Mouse (Mus musculus) MEL (cell line): Measurements from ENCODE around the gene C130060K24Rik. TPM values are rescaled to one million over a fixed set of nuclear protein-coding genes. Genes with fewer than 3 reads are reported as not detected.

Source experiments
- DNase-seq: peaks from one replicate; pipeline ENCODE4 v3.0.0; 2011; ENCODE audit warnings: low read depth, low spot score
- H3K27ac ChIP-seq: 2 replicates; pipeline ENCODE4 v1.5.1; 2012; ENCODE audit warnings: low read depth, mild to moderate bottlenecking, control low read depth, low read length, moderate library complexity; ENCODE audit not compliant: control insufficient read depth
- H3K27me3 ChIP-seq, 2 experiments: fragments of 150-350 bp in 1 of 2; sonication (generic) in 1 of 2; 2 replicates each; pipeline ENCODE4 v1.6.1; 2012; ENCODE audit warnings: low read length in 2 of 2, mild to moderate bottlenecking in 2 of 2, improper control_type of control experiment in 1 of 2, moderate library complexity in 1 of 2; ENCODE audit not compliant: insufficient read depth in 2 of 2, control insufficient read depth in 1 of 2
- H3K36me3 ChIP-seq, 2 experiments: 2 replicates each; pipeline ENCODE4 v1.6.1; 2012 to 2014; ENCODE audit warnings: low read length in 2 of 2, improper control_type of control experiment in 1 of 2, inconsistent platforms in 1 of 2, mild to moderate bottlenecking in 1 of 2; ENCODE audit not compliant: insufficient read depth in 2 of 2, control insufficient read depth in 1 of 2
- H3K4me1 ChIP-seq, 2 experiments: fragments of 150-350 bp in 1 of 2; sonication (generic) in 1 of 2; 2 replicates each; pipeline ENCODE4 v1.6.1; 2012; ENCODE audit warnings: low read length in 2 of 2, improper control_type of control experiment in 1 of 2, mild to moderate bottlenecking in 1 of 2; ENCODE audit not compliant: insufficient read depth in 2 of 2, control insufficient read depth in 1 of 2
- H3K4me3 ChIP-seq, 2 experiments: fragments of 150-350 bp in 1 of 2; sonication (generic) in 1 of 2; 2 replicates each; pipeline ENCODE4 v1.5.1; 2012; ENCODE audit warnings: low read depth in 2 of 2, low read length in 2 of 2, mild to moderate bottlenecking in 2 of 2, moderate library complexity in 2 of 2, control low read depth in 1 of 2, improper control_type of control experiment in 1 of 2; ENCODE audit not compliant: control insufficient read depth in 1 of 2, insufficient read depth in 1 of 2
- H3K79me2 ChIP-seq: 2 replicates; pipeline ENCODE4 v1.6.1; 2012; ENCODE audit warnings: mild to moderate bottlenecking, low read length, moderate library complexity; ENCODE audit not compliant: control insufficient read depth, poor library complexity, insufficient read depth
- H3K9ac ChIP-seq: 2 replicates; pipeline ENCODE4 v1.6.1; 2012; ENCODE audit warnings: low read depth, mild to moderate bottlenecking, control low read depth, low read length, moderate library complexity; ENCODE audit not compliant: control insufficient read depth, poor library complexity, severe bottlenecking
- H3K9me3 ChIP-seq: fragments of 150-350 bp; sonication (generic); replicated peaks from 2 replicates; pipeline ENCODE4 v1.6.1; 2012; ENCODE audit warnings: mild to moderate bottlenecking, low read length, improper control_type of control experiment, moderate library complexity; ENCODE audit not compliant: insufficient read depth
- CHD1 ChIP-seq: IDR thresholded peaks from 2 replicates; pipeline ENCODE4 v1.6.1; 2012; ENCODE audit warnings: low read depth, mild to moderate bottlenecking, inconsistent platforms, low read length, improper control_type of control experiment
- CHD2 ChIP-seq: IDR thresholded peaks from 2 replicates; pipeline ENCODE4 v1.6.1; 2011; ENCODE audit warnings: low read length, improper control_type of control experiment
- CTCF ChIP-seq, 3 experiments: IDR thresholded peaks in 2 of 3; conservative IDR thresholded peaks in 1 of 3; 2 replicates each; pipeline ENCODE4 v1.5.1; 2011 to 2012; ENCODE audit warnings: low read length in 3 of 3, low read depth in 2 of 3, mild to moderate bottlenecking in 2 of 3, improper control_type of control experiment in 1 of 3, inconsistent platforms in 1 of 3, mixed read lengths in 1 of 3, moderate library complexity in 1 of 3; ENCODE audit not compliant: control insufficient read depth in 1 of 3, insufficient read depth in 1 of 3, poor library complexity in 1 of 3, severe bottlenecking in 1 of 3
- ELF1 ChIP-seq: IDR thresholded peaks from 2 replicates; pipeline ENCODE4 v1.6.1; 2014; ENCODE audit warnings: low read depth, mild to moderate bottlenecking, inconsistent platforms, low read length, improper control_type of control experiment, moderate library complexity
- EP300 ChIP-seq, 2 experiments: IDR thresholded peaks; 2 replicates each; pipeline ENCODE4 v1.6.1; 2011; ENCODE audit warnings: improper control_type of control experiment in 2 of 2, low read length in 2 of 2, low read depth in 1 of 2, mild to moderate bottlenecking in 1 of 2
- ETS1 ChIP-seq: IDR thresholded peaks from 2 replicates; pipeline ENCODE4 v1.6.1; 2012; ENCODE audit warnings: low read depth, mild to moderate bottlenecking, inconsistent platforms, low read length, improper control_type of control experiment, moderate library complexity
- GATA1 ChIP-seq: IDR thresholded peaks from 2 replicates; pipeline ENCODE4 v1.6.1; 2011; ENCODE audit warnings: low read depth, low read length, improper control_type of control experiment
- HCFC1 ChIP-seq: IDR thresholded peaks from 2 replicates; pipeline ENCODE4 v1.6.1; 2012; ENCODE audit warnings: low read depth, mild to moderate bottlenecking, inconsistent platforms, low read length, improper control_type of control experiment, moderate library complexity
- KAT2A ChIP-seq: conservative IDR thresholded peaks from 2 replicates; pipeline ENCODE4 v1.6.1; 2012; ENCODE audit warnings: low read depth, low read length, improper control_type of control experiment, inconsistent platforms
- MAX ChIP-seq: IDR thresholded peaks from 2 replicates; pipeline ENCODE4 v1.6.1; 2011; ENCODE audit warnings: low read length, improper control_type of control experiment
- MAZ ChIP-seq: IDR thresholded peaks from 2 replicates; pipeline ENCODE4 v1.6.1; 2012; ENCODE audit warnings: low read depth, mild to moderate bottlenecking, inconsistent platforms, low read length, improper control_type of control experiment
- MEF2A ChIP-seq: IDR thresholded peaks from 2 replicates; pipeline ENCODE4 v1.6.1; 2014; ENCODE audit warnings: low read depth, mild to moderate bottlenecking, inconsistent platforms, low read length, improper control_type of control experiment; ENCODE audit not compliant: poor library complexity, insufficient replicate concordance, severe bottlenecking; ENCODE audit errors: extremely low read depth
- MYB ChIP-seq: IDR thresholded peaks from 2 replicates; pipeline ENCODE4 v1.6.1; 2011; ENCODE audit warnings: mild to moderate bottlenecking, low read depth, low read length, improper control_type of control experiment
- MYC ChIP-seq: IDR thresholded peaks from 2 replicates; pipeline ENCODE4 v1.6.1; 2011; ENCODE audit warnings: low read depth, mild to moderate bottlenecking, low read length, improper control_type of control experiment, moderate library complexity
- NELFE ChIP-seq: IDR thresholded peaks from 2 replicates; pipeline ENCODE4 v1.6.1; 2011; ENCODE audit warnings: low read depth, low read length, improper control_type of control experiment
- NRF1 ChIP-seq: IDR thresholded peaks from 2 replicates; pipeline ENCODE4 v1.6.1; 2014; ENCODE audit warnings: low read depth, mild to moderate bottlenecking, inconsistent platforms, low read length, improper control_type of control experiment, moderate library complexity; ENCODE audit not compliant: poor library complexity, insufficient read depth, severe bottlenecking
- POLR2A ChIP-seq, 2 experiments: IDR thresholded peaks; 2 replicates each; pipeline ENCODE4 v1.6.1; 2011 to 2012; ENCODE audit warnings: low read length in 2 of 2, mild to moderate bottlenecking in 2 of 2, control low read depth in 1 of 2, improper control_type of control experiment in 1 of 2, low read depth in 1 of 2, moderate library complexity in 1 of 2; ENCODE audit not compliant: control insufficient read depth in 1 of 2, insufficient read depth in 1 of 2, poor library complexity in 1 of 2
- POLR2AphosphoS5 ChIP-seq: IDR thresholded peaks from 2 replicates; pipeline ENCODE4 v1.6.1; 2012; ENCODE audit warnings: low read depth, borderline replicate concordance, mild to moderate bottlenecking, inconsistent platforms, low read length, moderate library complexity, mixed read lengths
- RAD21 ChIP-seq: IDR thresholded peaks from 2 replicates; pipeline ENCODE4 v1.6.1; 2011; ENCODE audit warnings: mild to moderate bottlenecking, low read depth, low read length, improper control_type of control experiment
- RCOR1 ChIP-seq: IDR thresholded peaks from 2 replicates; pipeline ENCODE4 v1.6.1; 2012; ENCODE audit warnings: low read depth, mild to moderate bottlenecking, inconsistent platforms, low read length, improper control_type of control experiment
- SMC3 ChIP-seq: IDR thresholded peaks from 2 replicates; pipeline ENCODE4 v1.6.1; 2011; ENCODE audit warnings: low read depth, low read length, improper control_type of control experiment
- TBP ChIP-seq: IDR thresholded peaks from 2 replicates; pipeline ENCODE4 v1.8.0; 2011; ENCODE audit warnings: low read depth, low read length, improper control_type of control experiment
- TCF12 ChIP-seq: IDR thresholded peaks from 2 replicates; pipeline ENCODE4 v1.6.1; 2014; ENCODE audit warnings: low read depth, mild to moderate bottlenecking, inconsistent platforms, low read length, improper control_type of control experiment, moderate library complexity
- UBTF ChIP-seq: IDR thresholded peaks from 2 replicates; pipeline ENCODE4 v1.6.1; 2012; ENCODE audit warnings: low read depth, mild to moderate bottlenecking, inconsistent platforms, low read length, improper control_type of control experiment, moderate library complexity, borderline replicate concordance; ENCODE audit not compliant: insufficient read depth
- USF2 ChIP-seq, 2 experiments: IDR thresholded peaks; 2 replicates each; pipeline ENCODE4 v1.6.1; 2011 to 2012; ENCODE audit warnings: improper control_type of control experiment in 2 of 2, low read length in 2 of 2, borderline replicate concordance in 1 of 2, inconsistent platforms in 1 of 2, low read depth in 1 of 2, mild to moderate bottlenecking in 1 of 2; ENCODE audit not compliant: insufficient read depth in 1 of 2
- ZKSCAN1 ChIP-seq: IDR thresholded peaks from 2 replicates; pipeline ENCODE4 v1.6.1; 2012; ENCODE audit warnings: low read depth, mild to moderate bottlenecking, inconsistent platforms, low read length, improper control_type of control experiment, moderate library complexity
- ZMIZ1 ChIP-seq: IDR thresholded peaks from 2 replicates; pipeline ENCODE4 v1.6.1; 2012; ENCODE audit warnings: low read depth, mild to moderate bottlenecking, inconsistent platforms, low read length, improper control_type of control experiment, moderate library complexity
- ZNF384 ChIP-seq: IDR thresholded peaks from 2 replicates; pipeline ENCODE4 v1.6.1; 2012; ENCODE audit warnings: low read depth, mild to moderate bottlenecking, inconsistent platforms, low read length, improper control_type of control experiment
- polyA plus RNA-seq, 2 experiments: library from polyadenylated mRNA; stranded (reverse) in 1 of 2; unstranded in 1 of 2; fragments of >175 nt in 1 of 2; fragments of >200 nt in 1 of 2; gene quantifications; 2 replicates each; pipeline versions ENCODE4 v1.2.1 to v1.2.4; 2012; ENCODE audit warnings: low replicate concordance in 2 of 2, low read depth in 1 of 2; ENCODE audit not compliant: insufficient read length in 2 of 2, insufficient read depth in 1 of 2, missing spikeins in 1 of 2
- total RNA-seq: library from RNA; depleted of rRNA; stranded (reverse); fragments of 300-350 nt; gene quantifications from 2 replicates; pipeline ENCODE4 v1.2.3, GENCODE M21; 2012

C130060K24Rik gene
- total and polyA plus RNA-seq, 3 experiments = not detected

- TF ChIP-seq RCOR1 = no peak
- TF ChIP-seq HCFC1 = no peak
- TF ChIP-seq MYC = no peak
- no peak for TF ChIP-seq MYB
- TF ChIP-seq CHD1 = no peak
- no peak for TF ChIP-seq CHD2
- no peak for TF ChIP-seq ELF1
- TF ChIP-seq RAD21 = no peak
- TF ChIP-seq EP300 (IDR thresholded peaks at IDR 0.05; ENCODE audit: low read depth in 1 of 2, low read length in 2 of 2) = no peak
- no peak for TF ChIP-seq TBP
- no peak for TF ChIP-seq KAT2A
- no peak for TF ChIP-seq POLR2A (IDR thresholded peaks at IDR 0.05; ENCODE audit: control insufficient read depth in 1 of 2, insufficient read depth in 1 of 2, low read depth in 1 of 2, low read length in 2 of 2, poor library complexity in 1 of 2)
- TF ChIP-seq USF2 (IDR thresholded peaks at IDR 0.05; ENCODE audit: borderline replicate concordance in 1 of 2, insufficient read depth in 1 of 2, low read depth in 1 of 2, low read length in 2 of 2) = no peak
- TF ChIP-seq MAZ = no peak
- TF ChIP-seq NELFE = no peak
- TF ChIP-seq TCF12 = no peak
- TF ChIP-seq ZMIZ1 = no peak
- TF ChIP-seq, all 39 proteins: peak for 0
- no peak overlapping the region for H3K9ac ChIP-seq
- no peaks in the 10 kb centered on the region for H3K9me3 ChIP-seq
- no peak for DNase-seq
- H3K4me1 ChIP-seq = no peaks in the 10 kb centered on the region
- H3K36me3 ChIP-seq = no peaks in the 10 kb centered on the region
- no peak overlapping the region for H3K4me3 ChIP-seq
- no peaks in the 10 kb centered on the region for H3K79me2 ChIP-seq
- no peak overlapping the region for H3K27ac ChIP-seq
- H3K27me3 ChIP-seq = no peaks in the 10 kb centered on the region
These were observed 91.5 kb downstream of the C130060K24Rik start for GRCm38 (mm10) chr6:65472455-65472854.

GRCm38 (mm10) chr6:65498786-65499185 lies 117.9 kb downstream of the C130060K24Rik start:
- Histone ChIP-seq H3K36me3 (no peaks in the 10 kb centered on the region), H3K4me3 (no peak overlapping the region), H3K4me1 (no peaks in the 10 kb centered on the region), H3K27me3 (no peaks in the 10 kb centered on the region), H3K9me3 (no peaks in the 10 kb centered on the region), H3K27ac (no peak overlapping the region), H3K9ac (no peak overlapping the region), H3K79me2 (no peaks in the 10 kb centered on the region)
- TF ChIP-seq ZMIZ1 = no peak
- no peak for TF ChIP-seq ZKSCAN1
- TF ChIP-seq NRF1 = no peak
- TF ChIP-seq UBTF = no peak
- no peak for TF ChIP-seq GATA1
- no peak for TF ChIP-seq ETS1
- no peak for TF ChIP-seq CHD2
- no peak for TF ChIP-seq EP300 (IDR thresholded peaks at IDR 0.05; ENCODE audit: low read depth in 1 of 2, low read length in 2 of 2)
- no peak for TF ChIP-seq MAX
- no peak for TF ChIP-seq SMC3
- no peak for TF ChIP-seq MEF2A
- no peak for TF ChIP-seq POLR2AphosphoS5
- TF ChIP-seq MYB = no peak
- TF ChIP-seq CTCF (IDR thresholded peaks at IDR 0.05 in 2 of 3, conservative IDR thresholded peaks at IDR 0.05 in 1 of 3; ENCODE audit: control insufficient read depth in 1 of 3, insufficient read depth in 1 of 3, low read depth in 2 of 3, low read length in 3 of 3, poor library complexity in 1 of 3, severe bottlenecking in 1 of 3) = no peak
- TF ChIP-seq ZNF384 = no peak
- TF ChIP-seq TBP = no peak
- no peak for TF ChIP-seq ELF1
- no peak for DNase-seq
